ENCODE assay signal across 9 mouse cellular contexts in genomic region chr6:146410427-146410810, GRCm38 (mm10).
DNase-seq lines count a peak whose midpoint lies in the region; ATAC-seq and TF ChIP-seq lines count a peak whose summit lies in the region.
"Had no signal": no experiment of that assay in that cellular context is flagged by ENCODE, and none has a peak within 500 bp of the region (broad histone marks: within the 10 kb centered on the region; RNA-seq: fewer than 3 reads in every experiment).

No protein-coding gene starts in this region.

- no peak for TF ChIP-seq CTCF in thymus, adult 2 months (IDR thresholded peaks at IDR 0.05; ENCODE audit: borderline replicate concordance, control insufficient read depth, extremely low read depth, insufficient read depth, low read length, poor library complexity)

- no peaks in the 10 kb centered on the region for H3K9me3 ChIP-seq in forebrain, embryonic 12.5 days
- H3K9me3 ChIP-seq in forebrain, embryonic 10.5 days: no peaks in the 10 kb centered on the region
- no peaks in the 10 kb centered on the region for H3K9me3 ChIP-seq in intestine, embryonic 14.5 days (ENCODE audit: control insufficient read depth, low read length)
- no peaks in the 10 kb centered on the region for H3K9me3 ChIP-seq in intestine, embryonic 16.5 days (ENCODE audit: control insufficient read depth, low read length)

- peak overlapping the region; percentile 28; the same call in 1 of the 2 replicates for H3K4me2 ChIP-seq in forebrain, embryonic 12.5 days
- H3K4me2 ChIP-seq in intestine, embryonic 14.5 days (ENCODE audit: low read length): peak overlapping the region; percentile 31; the same call in 1 of the 2 replicates
- no peak overlapping the region for H3K4me2 ChIP-seq in intestine, embryonic 16.5 days (ENCODE audit: low read depth, low read length)
- H3K4me2 ChIP-seq: midbrain, embryonic 11.5 days had no signal

- H3K9ac ChIP-seq in forebrain, embryonic 12.5 days: no peak overlapping the region
- H3K9ac ChIP-seq in intestine, embryonic 14.5 days (ENCODE audit: low read length): no peak overlapping the region
- H3K9ac ChIP-seq in intestine, embryonic 16.5 days (ENCODE audit: low read depth, low read length): no peak overlapping the region

- no peak for TF ChIP-seq POLR2A in thymus, adult 2 months (IDR thresholded peaks at IDR 0.05; ENCODE audit: control insufficient read depth, extremely low read depth, insufficient read depth, low read length, poor library complexity)

- no peak overlapping the region for H3K4me3 ChIP-seq in forebrain, embryonic 12.5 days (replicated peaks)
- no peak overlapping the region; the same call in 1 of the 2 replicates for H3K4me3 ChIP-seq in forebrain, embryonic 10.5 days
- no peak overlapping the region for H3K4me3 ChIP-seq in intestine, embryonic 14.5 days (ENCODE audit: low read depth, low read length)
- no peak overlapping the region for H3K4me3 ChIP-seq in intestine, embryonic 16.5 days (ENCODE audit: low read length)
- no peak overlapping the region for H3K4me3 ChIP-seq in thymus, adult 2 months (ENCODE audit: control insufficient read depth, insufficient read depth, low read length)

- intact Hi-C loops in gastrocnemius, postnatal 36 days (cut with DNase I): no loop called here

- H3K27me3 ChIP-seq in forebrain, embryonic 12.5 days: 0 out of 2 replicates have a peak, but pooled peaks cover 3% of the 10 kb centered on the region
- no peaks in the 10 kb centered on the region for H3K27me3 ChIP-seq in forebrain, embryonic 10.5 days (ENCODE audit: poor library complexity, severe bottlenecking)
- H3K27me3 ChIP-seq in intestine, embryonic 14.5 days (replicated peaks; ENCODE audit: control insufficient read depth, insufficient read depth, low read length): no peaks in the 10 kb centered on the region
- no peaks in the 10 kb centered on the region for H3K27me3 ChIP-seq in intestine, embryonic 16.5 days (replicated peaks; ENCODE audit: control insufficient read depth, insufficient read depth, low read length)
- no peaks in the 10 kb centered on the region for H3K27me3 ChIP-seq in thymus, adult 2 months (ENCODE audit: control insufficient read depth, insufficient read depth, low read length)

- WGBS in forebrain, embryonic 12.5 days: 71% methylated on average over 6 of the region's 6 CpGs
- WGBS in forebrain, embryonic 10.5 days: 70% methylated on average over 6 of the region's 6 CpGs
- 73% methylated on average over 6 of the region's 6 CpGs for WGBS in intestine, embryonic 14.5 days
- 76% methylated on average over 6 of the region's 6 CpGs for WGBS in intestine, embryonic 16.5 days
- 84% methylated on average over 6 of the region's 6 CpGs for whole genome bisulfite sequencing in thymus, adult 2 months

- peaks cover 16% of the 10 kb centered on the region for H3K4me1 ChIP-seq in forebrain, embryonic 12.5 days
- H3K4me1 ChIP-seq in forebrain, embryonic 10.5 days: peaks cover 20% of the 10 kb centered on the region
- no peaks in the 10 kb centered on the region for H3K4me1 ChIP-seq in intestine, embryonic 14.5 days (replicated peaks; ENCODE audit: control insufficient read depth, insufficient read depth, low read length)
- H3K4me1 ChIP-seq in intestine, embryonic 16.5 days (ENCODE audit: control insufficient read depth, insufficient read depth, low read length): peaks cover 4% of the 10 kb centered on the region; the same call in 1 of the 2 replicates
- H3K4me1 ChIP-seq in thymus, adult 2 months (replicated peaks; ENCODE audit: control insufficient read depth, insufficient read depth, low read length): peaks cover 44% of the 10 kb centered on the region

- no peak for DNase-seq in forebrain, embryonic 10.5 days (ENCODE audit: extremely low spot score, low spot score)
- no peak for DNase-seq in intestine, embryonic 14.5 days (ENCODE audit: low spot score)
- no peak for DNase-seq in thymus, adult 2 months
- DNase-seq in thymus, postnatal 36 days: no peak
- no peak for DNase-seq in adrenal gland, adult (ENCODE audit: inconsistent age in 2 of 2, low spot score in 1 of 2)
- no peak for DNase-seq in gastrocnemius, postnatal 36 days

- H3K36me3 ChIP-seq in forebrain, embryonic 12.5 days (replicated peaks): no peaks in the 10 kb centered on the region
- H3K36me3 ChIP-seq in forebrain, embryonic 10.5 days (replicated peaks): no peaks in the 10 kb centered on the region
- H3K36me3 ChIP-seq in intestine, embryonic 14.5 days (ENCODE audit: control insufficient read depth, insufficient read depth, low read length): no peaks in the 10 kb centered on the region
- H3K36me3 ChIP-seq in intestine, embryonic 16.5 days (ENCODE audit: control insufficient read depth, insufficient read depth, low read length): no peaks in the 10 kb centered on the region
- peaks cover 29% of the 10 kb centered on the region for H3K36me3 ChIP-seq in thymus, adult 2 months (ENCODE audit: control insufficient read depth, insufficient read depth, low read length)

- no peak; the same call in 1 of the 2 replicates for ATAC-seq in forebrain, embryonic 12.5 days (ENCODE audit: low FRiP score)
- no peak for ATAC-seq in intestine, embryonic 14.5 days (replicated peaks; ENCODE audit: low FRiP score, low TSS enrichment, low read depth)
- ATAC-seq in intestine, embryonic 16.5 days: no peak

- H3K27ac ChIP-seq in forebrain, embryonic 12.5 days: no peak overlapping the region
- H3K27ac ChIP-seq in forebrain, embryonic 10.5 days: no peak overlapping the region
- no peak overlapping the region for H3K27ac ChIP-seq in intestine, embryonic 14.5 days (ENCODE audit: low read depth)
- no peak overlapping the region for H3K27ac ChIP-seq in intestine, embryonic 16.5 days (ENCODE audit: low read length)
- peak overlapping the region; percentile 5; the same call in 1 of the 2 replicates for H3K27ac ChIP-seq in thymus, adult 2 months (ENCODE audit: control insufficient read depth, insufficient read depth, low read length)
